Mouse (Mus musculus) cortical plate, adult 2 months (tissue): ENCODE measurements around the gene Leng1.

Experiments
- CTCF ChIP-seq: fragments of 200-500 bp; IDR thresholded peaks from 2 replicates; pipeline ENCODE4 v1.5.1; 2011; ENCODE audit warnings: mild to moderate bottlenecking, control low read depth, low read length; ENCODE audit not compliant: insufficient read depth; ENCODE audit errors: extremely low read depth
- POLR2A ChIP-seq: fragments of 200-500 bp; IDR thresholded peaks from 2 replicates; pipeline ENCODE4 v1.6.1; 2011; ENCODE audit warnings: mild to moderate bottlenecking, low read length, control low read depth; ENCODE audit not compliant: insufficient read depth; ENCODE audit errors: extremely low read depth

GRCm38 (mm10) chr7:3646641-3647040, 19.0 kb downstream of the Leng1 start:
- TF ChIP-seq CTCF (no peak), POLR2A (no peak)
